Mouse (Mus musculus) midbrain, embryonic 11.5 days (tissue): ENCODE measurements around the gene Pde6b. TPM values are rescaled to one million over a fixed set of nuclear protein-coding genes. Genes with fewer than 3 reads are reported as not detected.

Experiments
- ATAC-seq: fragments of 200-750 bp; cut with Nextera tagmentation; 2 replicates; pipeline ENCODE4 v1.8.0; 2017; ENCODE audit warnings: moderate TSS enrichment, moderate library complexity; ENCODE audit not compliant: low FRiP score
- DNase-seq: peaks from one replicate; pipeline ENCODE4 v3.0.0; 2015; ENCODE audit warnings: low spot score; ENCODE audit errors: missing footprints
- H3K27ac ChIP-seq: fragments of 300-500 bp; sonication (generic); 2 replicates; pipeline ENCODE4 v1.5.1; 2014; ENCODE audit warnings: low read depth, low read length
- H3K27me3 ChIP-seq: fragments of 300-500 bp; sonication (generic); 2 replicates; pipeline ENCODE4 v1.6.1; 2014; ENCODE audit warnings: mild to moderate bottlenecking, low read length, moderate library complexity, mixed read lengths; ENCODE audit not compliant: control insufficient read depth, insufficient read depth
- H3K36me3 ChIP-seq: fragments of 300-500 bp; sonication (generic); 2 replicates; pipeline ENCODE4 v1.6.1; 2014; ENCODE audit warnings: mild to moderate bottlenecking, low read length, moderate library complexity, mixed read lengths; ENCODE audit not compliant: control insufficient read depth, insufficient read depth
- H3K4me1 ChIP-seq: fragments of 300-500 bp; sonication (generic); 2 replicates; pipeline ENCODE4 v1.6.1; 2014; ENCODE audit warnings: low read length; ENCODE audit not compliant: control insufficient read depth, insufficient read depth
- H3K4me2 ChIP-seq: fragments of 300-500 bp; sonication (generic); 2 replicates; pipeline ENCODE4 v1.6.1; 2014; ENCODE audit warnings: mild to moderate bottlenecking, moderate library complexity
- H3K4me3 ChIP-seq: fragments of 300-500 bp; sonication (generic); 2 replicates; pipeline ENCODE4 v1.5.1; 2014; ENCODE audit warnings: low read depth, low read length
- H3K9ac ChIP-seq: fragments of 300-500 bp; sonication (generic); 2 replicates; pipeline ENCODE4 v1.6.1; 2014; ENCODE audit warnings: low read length
- H3K9me3 ChIP-seq: fragments of 300-500 bp; sonication (generic); 2 replicates; pipeline ENCODE4 v1.6.1; 2016; ENCODE audit warnings: low read length; ENCODE audit not compliant: control insufficient read depth
- WGBS: fragments of 180-500 bp; shearing (Covaris S2); extraction: QIAGEN DNeasy Blood & Tissue Kit; methylation state at CpG from one replicate; pipeline ENCODE4 v1.1.7; 2014; 5-methylcytosine and 5-hydroxymethylcytosine counted together
- polyA plus RNA-seq: library from polyadenylated mRNA; unstranded; fragments of >200 nt; fragmentation: Nextera tagmentation; extraction: Ambion mirVana; gene quantifications from 2 replicates; pipeline ENCODE4 v1.2.1, GENCODE M21; 2014

Pde6b gene
- polyA plus RNA-seq, 1 experiment from 2014 or later = 0.29 TPM

DNA sequence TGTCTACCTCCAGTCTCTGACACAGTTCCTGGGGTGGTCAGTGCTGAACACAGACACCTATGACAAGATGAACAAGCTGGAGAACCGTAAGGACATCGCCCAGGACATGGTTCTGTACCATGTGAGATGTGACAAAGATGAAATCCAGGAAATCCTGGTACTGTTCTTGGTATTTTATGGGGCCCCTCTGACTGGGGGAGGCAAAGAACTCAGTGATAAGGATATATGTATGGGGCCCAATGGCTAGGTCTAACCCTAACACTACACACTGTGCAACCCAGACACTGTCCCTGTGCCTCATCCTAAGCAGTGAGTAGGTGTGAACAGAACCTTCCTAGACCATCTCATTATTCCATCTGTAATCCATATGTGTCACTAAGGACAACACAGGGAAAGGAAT, 35.2 kb downstream of the Pde6b start:
- H3K36me3 ChIP-seq = no peaks in the 10 kb centered on the region
- H3K4me2 ChIP-seq = no peak overlapping the region
- H3K27ac ChIP-seq = no peak overlapping the region
- 77% methylated on average over 2 of the region's 2 CpGs for WGBS
- H3K9me3 ChIP-seq = no peaks in the 10 kb centered on the region
- no peak overlapping the region for H3K9ac ChIP-seq
- no peaks in the 10 kb centered on the region for H3K27me3 ChIP-seq
- ATAC-seq (no peak), DNase-seq (no peak)
- no peaks in the 10 kb centered on the region for H3K4me1 ChIP-seq
- no peak overlapping the region for H3K4me3 ChIP-seq

DNA sequence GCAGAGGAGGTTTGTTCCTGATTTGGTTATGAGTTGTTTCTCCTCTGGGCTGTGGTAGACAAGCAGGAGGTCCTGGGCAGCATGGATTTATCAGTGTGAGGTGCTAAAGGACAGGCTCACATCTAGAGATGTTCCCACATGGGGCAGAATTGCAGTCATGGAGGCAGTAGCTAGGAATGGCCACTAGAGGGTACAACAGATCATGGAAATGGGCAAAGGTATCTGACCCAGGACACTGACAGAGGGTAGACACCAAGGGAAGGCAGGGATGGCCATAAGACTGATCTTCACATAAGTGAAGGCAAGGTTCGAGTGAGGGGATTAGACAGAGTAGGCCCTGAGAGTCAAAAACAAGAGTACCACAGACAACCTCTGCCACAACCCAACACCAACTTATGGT, 39.0 kb downstream of the Pde6b start:
- ATAC-seq = peak; percentile 66
- 38% methylated on average over 1 of the region's 1 CpGs for WGBS

DNA sequence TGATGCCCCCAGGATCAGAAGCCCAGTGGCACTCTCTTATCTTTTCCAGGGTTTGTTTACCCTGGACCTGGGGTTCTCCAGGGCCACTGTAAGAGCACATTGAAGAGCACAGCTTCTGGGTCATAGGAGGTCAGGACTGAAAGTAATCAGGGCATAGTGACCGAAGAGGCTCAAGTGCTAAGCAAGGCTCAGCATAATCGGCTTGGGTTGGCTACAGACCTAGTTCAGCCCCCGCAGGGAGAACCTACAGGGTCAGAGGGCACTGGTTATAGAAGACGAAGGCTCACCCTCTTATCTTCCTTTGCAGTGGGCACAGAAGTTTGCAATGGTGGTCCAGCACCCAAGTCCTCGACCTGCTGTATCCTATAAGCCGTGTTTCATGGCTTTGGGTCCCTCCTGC, 43.0 kb downstream of the Pde6b start:
- 92% methylated on average over 6 of the region's 6 CpGs for WGBS
- peaks cover 3% of the 10 kb centered on the region for H3K36me3 ChIP-seq
- no peak overlapping the region for H3K4me2 ChIP-seq
- DNase-seq (no peak), ATAC-seq (no peak)
- H3K9me3 ChIP-seq = no peaks in the 10 kb centered on the region
- H3K27ac ChIP-seq = no peak overlapping the region
- H3K4me3 ChIP-seq = no peak overlapping the region
- no peak overlapping the region for H3K9ac ChIP-seq
- no peaks in the 10 kb centered on the region for H3K27me3 ChIP-seq
- peaks cover 6% of the 10 kb centered on the region for H3K4me1 ChIP-seq

More for the DNA sequence above, 39.0 kb downstream of the Pde6b start:
- Histone ChIP-seq H3K27me3 (no peaks in the 10 kb centered on the region), H3K9me3 (no peaks in the 10 kb centered on the region), H3K36me3 (no peaks in the 10 kb centered on the region; the same call in none of the 2 replicates), H3K4me3 (no peak overlapping the region), H3K27ac (no peak overlapping the region), H3K4me2 (no peak overlapping the region), H3K9ac (no peak overlapping the region), H3K4me1 (no peaks in the 10 kb centered on the region)
- DNase-seq = peak; percentile 88

DNA sequence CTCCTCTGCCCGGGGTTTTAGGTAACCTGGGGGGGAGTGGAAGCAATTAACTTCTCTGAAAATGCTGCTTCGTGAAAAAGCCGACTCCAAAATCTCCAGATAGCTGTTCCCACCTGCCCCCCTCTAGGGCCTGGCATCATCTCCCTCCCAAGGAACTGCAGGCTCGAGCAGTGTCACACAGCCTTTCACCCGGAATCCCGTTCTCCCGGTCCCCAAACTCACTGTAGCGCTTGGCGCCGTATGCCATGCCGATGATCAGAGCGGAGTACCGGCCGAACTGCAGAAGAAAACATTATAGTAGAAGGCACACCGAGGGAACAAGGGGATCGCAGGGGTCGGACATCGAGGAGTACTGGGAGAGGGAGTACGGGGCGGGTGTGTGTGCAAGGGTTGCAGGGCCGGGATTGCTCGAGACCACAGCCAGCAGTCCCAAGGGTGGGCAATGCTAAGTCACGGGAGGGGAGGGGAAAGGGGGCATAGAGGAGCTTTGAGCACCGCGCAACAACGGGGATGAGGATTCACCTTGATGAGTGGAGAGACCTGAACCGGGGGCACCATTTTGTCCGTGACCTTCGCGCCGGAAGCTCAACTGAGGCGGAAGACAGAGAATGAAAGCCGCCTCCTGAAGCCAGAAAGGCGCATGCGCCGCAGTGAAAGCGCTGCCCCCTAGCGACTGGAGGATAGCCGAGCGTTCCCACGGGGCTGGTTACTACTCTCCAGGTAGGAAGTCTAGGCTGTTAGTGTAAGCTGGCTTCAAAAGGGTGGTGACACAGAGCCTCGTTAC, 45.8 kb downstream of the Pde6b start, which contains the start of gene Atp5k:
Gene Atp5k (minus strand): TSS at position 645 of the 784 bp plus-strand sequence.
- DNase-seq (peak; percentile 99), ATAC-seq (peak; percentile 88)
- Histone ChIP-seq H3K36me3 (peaks cover 3% of the 10 kb centered on the region), H3K27ac (no peak within 1 kb of the TSS), H3K4me3 (peak within 1 kb of the TSS; percentile 62), H3K9ac (peak within 1 kb of the TSS; percentile 85), H3K4me1 (peaks cover 6% of the 10 kb centered on the region), H3K27me3 (no peaks in the 10 kb centered on the region), H3K4me2 (peak within 1 kb of the TSS; percentile 89), H3K9me3 (no peaks in the 10 kb centered on the region)
- 1% methylated on average over 42 of the region's 42 CpGs for WGBS

DNA sequence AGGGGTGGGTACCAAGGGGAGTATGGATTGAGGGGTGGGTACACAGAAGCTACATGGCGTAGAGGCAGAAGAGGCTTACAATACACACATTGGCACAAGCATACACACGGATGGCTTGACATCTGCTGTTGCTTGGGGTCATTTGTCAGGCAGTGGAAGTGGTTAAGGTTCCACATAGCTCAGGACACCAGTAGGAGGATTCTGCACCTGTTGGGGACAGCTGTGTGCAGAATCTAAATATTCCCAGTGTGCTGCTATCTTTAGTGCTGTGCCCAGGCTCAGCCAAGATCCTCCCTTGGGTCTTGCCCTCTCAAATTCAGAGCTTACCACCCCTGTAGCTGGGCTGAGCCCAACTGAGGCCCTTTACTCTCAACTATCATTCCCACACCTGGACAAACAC, 47.9 kb downstream of the Pde6b start:
- H3K9me3 ChIP-seq = no peaks in the 10 kb centered on the region
- H3K4me1 ChIP-seq = peaks cover 6% of the 10 kb centered on the region
- ATAC-seq (no peak), DNase-seq (no peak)
- no peak overlapping the region for H3K4me3 ChIP-seq
- H3K27ac ChIP-seq = no peak overlapping the region
- peaks cover 3% of the 10 kb centered on the region for H3K36me3 ChIP-seq
- WGBS = 72% methylated on average over 2 of the region's 2 CpGs
- H3K4me2 ChIP-seq = no peak overlapping the region
- no peaks in the 10 kb centered on the region for H3K27me3 ChIP-seq
- H3K9ac ChIP-seq = no peak overlapping the region

DNA sequence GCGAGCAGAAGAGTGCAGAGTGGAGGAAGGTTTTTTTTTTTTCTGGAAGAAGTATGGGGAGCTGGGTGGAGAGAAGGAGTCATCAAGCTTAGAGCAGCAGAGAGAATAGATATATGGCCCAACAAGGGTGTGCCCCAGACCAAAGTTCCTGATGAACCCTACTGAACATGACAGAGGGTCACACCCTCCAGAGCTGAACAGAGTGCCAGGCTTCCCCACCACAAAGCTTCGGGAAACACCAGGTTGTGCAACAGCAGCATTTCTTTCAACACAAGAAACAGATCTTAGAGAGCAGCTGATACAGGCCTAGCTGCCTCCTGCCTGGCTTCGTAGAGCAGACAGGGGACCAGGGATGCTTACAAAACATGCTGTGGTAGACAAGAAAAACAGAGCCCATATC, 58.8 kb downstream of the Pde6b start:
- Histone ChIP-seq H3K4me3 (no peak overlapping the region), H3K4me2 (no peak overlapping the region), H3K4me1 (peaks cover 2% of the 10 kb centered on the region; the same call in 1 of the 2 replicates), H3K9me3 (no peaks in the 10 kb centered on the region), H3K27me3 (no peaks in the 10 kb centered on the region; the same call in 1 of the 2 replicates), H3K36me3 (no peaks in the 10 kb centered on the region), H3K27ac (no peak overlapping the region), H3K9ac (no peak overlapping the region)
- DNase-seq (no peak), ATAC-seq (no peak)
- 89% methylated on average over 3 of the region's 3 CpGs for WGBS

DNA sequence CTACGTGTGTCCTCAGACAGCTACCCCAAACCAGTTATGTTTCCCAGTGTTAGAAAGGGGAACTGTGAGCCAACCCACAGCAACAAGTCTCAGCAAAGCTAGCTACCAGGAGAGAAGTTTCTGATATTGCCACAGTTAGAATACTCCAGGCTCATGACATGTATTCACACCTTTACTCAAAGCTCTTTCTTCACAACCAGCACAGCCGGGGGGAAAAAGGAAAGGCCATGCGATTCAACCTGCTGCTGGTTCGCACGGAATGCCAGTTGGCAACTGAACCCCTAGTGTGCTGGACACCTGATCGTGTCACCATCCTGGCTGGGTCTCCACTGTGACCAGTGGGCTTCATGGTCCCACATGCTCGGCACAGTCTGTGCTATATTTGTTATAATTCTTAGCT, 59.7 kb downstream of the Pde6b start:
- Histone ChIP-seq H3K4me1 (peaks cover 2% of the 10 kb centered on the region; the same call in 1 of the 2 replicates), H3K27me3 (no peaks in the 10 kb centered on the region; the same call in 1 of the 2 replicates), H3K4me2 (no peak overlapping the region), H3K9ac (no peak overlapping the region), H3K4me3 (no peak overlapping the region), H3K27ac (no peak overlapping the region), H3K36me3 (no peaks in the 10 kb centered on the region), H3K9me3 (no peaks in the 10 kb centered on the region)
- DNase-seq (peak; percentile 62), ATAC-seq (no peak)
- 87% methylated on average over 7 of the region's 7 CpGs for WGBS

DNA sequence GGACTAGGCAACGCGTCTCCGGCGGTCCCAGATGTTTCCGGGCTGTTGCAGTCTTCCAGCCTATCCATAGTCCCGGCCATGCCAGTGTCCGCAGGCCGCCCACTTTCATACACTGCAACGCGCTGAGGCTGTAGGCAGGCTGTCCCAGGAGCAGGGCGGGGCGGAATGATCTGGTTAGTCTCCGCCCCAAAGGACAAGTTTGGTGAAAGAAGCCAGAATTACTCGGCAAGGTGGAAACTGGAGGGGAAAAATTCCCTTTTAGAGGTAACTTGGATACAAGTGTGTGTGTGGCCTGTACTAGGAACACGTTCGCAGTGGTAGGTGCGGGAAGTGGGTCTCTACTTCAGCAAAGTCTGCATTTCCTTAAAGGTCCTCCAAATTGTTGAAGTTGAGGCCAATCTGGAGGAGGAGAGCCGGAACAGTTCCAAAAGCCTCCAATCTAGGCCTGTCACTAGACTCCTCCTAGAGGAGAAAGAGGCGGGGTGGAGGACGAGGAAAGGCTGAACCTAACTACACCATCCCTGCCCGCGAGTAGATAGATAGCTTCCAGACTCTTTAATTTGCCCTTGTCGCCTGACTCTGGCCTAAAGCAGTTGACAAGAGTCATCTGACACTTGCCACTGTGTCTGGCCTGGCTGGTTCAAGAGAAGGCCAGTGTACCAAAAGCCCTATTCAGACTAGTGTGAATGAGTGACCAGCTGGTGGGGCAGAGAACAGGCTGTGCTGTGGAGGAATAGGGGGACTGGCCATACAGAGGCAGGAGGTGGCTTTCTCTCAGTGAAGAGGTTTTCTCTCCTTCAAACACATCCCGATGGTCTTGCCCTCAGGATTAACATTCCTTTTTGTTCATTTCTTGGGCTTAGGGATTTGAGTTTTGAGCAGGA, 60.8 kb downstream of the Pde6b start, which contains the start of gene Mfsd7a:
Gene Mfsd7a (minus strand): TSS at position 107 of the 884 bp plus-strand sequence.
- 13% methylated on average over 24 of the region's 24 CpGs for WGBS
- ATAC-seq (peak; percentile 81), DNase-seq (peak; percentile 90)
- Histone ChIP-seq H3K27ac (no peak within 1 kb of the TSS), H3K4me3 (peak within 1 kb of the TSS; percentile 21), H3K4me1 (peaks cover 2% of the 10 kb centered on the region; the same call in 1 of the 2 replicates), H3K27me3 (no peaks in the 10 kb centered on the region; the same call in 1 of the 2 replicates), H3K36me3 (no peaks in the 10 kb centered on the region), H3K9me3 (no peaks in the 10 kb centered on the region), H3K4me2 (peak within 1 kb of the TSS; percentile 50), H3K9ac (peak within 1 kb of the TSS; percentile 20; the same call in 1 of the 2 replicates)
